Mouse (Mus musculus) myocyte (in vitro differentiated cells): ENCODE data around the gene Krt31.

Source experiments
- CEBPB ChIP-seq: IDR thresholded peaks from 2 replicates; pipeline ENCODE4 v1.6.1; 2011; ENCODE audit warnings: mild to moderate bottlenecking, moderate library complexity; ENCODE audit not compliant: poor library complexity, insufficient read depth, severe bottlenecking
- E2F4 ChIP-seq: IDR thresholded peaks from one replicate; pipeline ENCODE4 v1.6.1; 2011; ENCODE audit warnings: mild to moderate bottlenecking, control low read depth, moderate library complexity; ENCODE audit not compliant: insufficient read depth
- MAX ChIP-seq: IDR thresholded peaks from one replicate; pipeline ENCODE4 v1.6.1; 2011; ENCODE audit warnings: low read depth, mild to moderate bottlenecking, control low read depth
- MYOD1 ChIP-seq, 3 experiments: IDR thresholded peaks; one replicate each; pipeline ENCODE4 v1.6.1; 2011; ENCODE audit warnings: control low read depth in 2 of 3, low read depth in 2 of 3, mild to moderate bottlenecking in 2 of 3, moderate library complexity in 1 of 3; ENCODE audit not compliant: insufficient read length in 2 of 3, control insufficient read depth in 1 of 3
- POLR2A ChIP-seq: IDR thresholded peaks from one replicate; pipeline ENCODE4 v1.6.1; 2011; ENCODE audit warnings: low read depth, mild to moderate bottlenecking, control low read depth, moderate library complexity; ENCODE audit not compliant: insufficient read length
- POLR2AphosphoS2 ChIP-seq: IDR thresholded peaks from one replicate; pipeline ENCODE4 v1.6.1; 2011; ENCODE audit warnings: low read depth, control low read depth; ENCODE audit not compliant: insufficient read length
- REST ChIP-seq: IDR thresholded peaks from one replicate; pipeline ENCODE4 v1.6.1; 2011; ENCODE audit warnings: mild to moderate bottlenecking, control low read depth, moderate library complexity; ENCODE audit not compliant: insufficient read depth, insufficient read length
- SRF ChIP-seq: IDR thresholded peaks from one replicate; pipeline ENCODE4 v1.6.1; 2011; ENCODE audit warnings: low read depth; ENCODE audit not compliant: control insufficient read depth, insufficient read length
- TCF12 ChIP-seq: IDR thresholded peaks from one replicate; pipeline ENCODE4 v1.6.1; 2011; ENCODE audit warnings: mild to moderate bottlenecking, control low read depth; ENCODE audit not compliant: poor library complexity, insufficient read depth, severe bottlenecking
- TCF3 ChIP-seq: IDR thresholded peaks from one replicate; pipeline ENCODE4 v1.6.1; 2011; ENCODE audit warnings: low read depth, control low read depth; ENCODE audit not compliant: insufficient read length
- USF1 ChIP-seq: IDR thresholded peaks from one replicate; pipeline ENCODE4 v1.6.1; 2011; ENCODE audit warnings: low read depth, mild to moderate bottlenecking, control low read depth, moderate library complexity

DNA sequence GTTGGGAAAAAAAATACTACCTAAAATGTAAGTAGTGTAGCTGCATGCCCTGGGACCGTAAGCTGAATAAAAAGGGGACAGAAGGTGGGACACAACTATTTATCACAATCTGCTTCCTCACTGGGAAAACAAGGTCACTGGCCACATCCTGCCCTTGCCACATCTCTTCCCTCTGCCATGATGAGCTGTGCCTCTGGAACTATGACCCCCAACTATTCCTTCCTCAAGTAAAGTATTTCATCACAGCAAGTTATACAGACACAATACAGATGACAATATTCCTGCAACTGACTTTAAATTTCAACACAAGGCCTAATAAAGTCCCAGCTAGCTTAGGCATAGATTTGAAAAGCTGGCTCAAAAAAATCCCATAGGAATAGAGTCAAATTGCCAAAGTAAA is 30.9 kb downstream of the Krt31 start:
- TF ChIP-seq E2F4 (no peak), MAX (no peak), TCF12 (no peak), POLR2AphosphoS2 (no peak), POLR2A (no peak), TCF3 (no peak), USF1 (no peak), CEBPB (no peak), REST (no peak), MYOD1 (IDR thresholded peaks at IDR 0.05; ENCODE audit: control insufficient read depth in 1 of 3, insufficient read length in 2 of 3, low read depth in 2 of 3) (no peak), SRF (no peak)
